Mouse (Mus musculus) midbrain, embryonic 12.5 days (tissue): ENCODE measurements around the gene Spock1. TPM values are rescaled to one million over a fixed set of nuclear protein-coding genes. Genes with fewer than 3 reads are reported as not detected.

Source experiments
- ATAC-seq: fragments of 200-750 bp; cut with Nextera tagmentation; 2 replicates; pipeline ENCODE4 v1.8.0; 2017; ENCODE audit warnings: low read depth, moderate TSS enrichment, moderate library complexity; ENCODE audit not compliant: low FRiP score
- H3K27ac ChIP-seq: fragments of 300-500 bp; sonication (generic); replicated peaks from 2 replicates; pipeline ENCODE4 v1.5.1; 2016; ENCODE audit warnings: mild to moderate bottlenecking
- H3K27me3 ChIP-seq: fragments of 300-500 bp; sonication (generic); 2 replicates; pipeline ENCODE4 v1.6.1; 2016; ENCODE audit warnings: mild to moderate bottlenecking
- H3K36me3 ChIP-seq: fragments of 300-500 bp; sonication (generic); 2 replicates; pipeline ENCODE4 v1.6.1; 2016
- H3K4me1 ChIP-seq: fragments of 300-500 bp; sonication (generic); 2 replicates; pipeline ENCODE4 v1.6.1; 2016
- H3K4me2 ChIP-seq: fragments of 300-500 bp; sonication (generic); replicated peaks from 2 replicates; pipeline ENCODE4 v1.6.1; 2016; ENCODE audit warnings: mild to moderate bottlenecking, moderate library complexity
- H3K4me3 ChIP-seq: fragments of 300-500 bp; sonication (generic); 2 replicates; pipeline ENCODE4 v1.5.1; 2016; ENCODE audit warnings: mild to moderate bottlenecking
- H3K9ac ChIP-seq: fragments of 300-500 bp; sonication (generic); replicated peaks from 2 replicates; pipeline ENCODE4 v1.6.1; 2016; ENCODE audit warnings: mild to moderate bottlenecking, moderate library complexity
- H3K9me3 ChIP-seq: fragments of 300-500 bp; sonication (generic); 2 replicates; pipeline ENCODE4 v1.6.1; 2016; ENCODE audit warnings: mild to moderate bottlenecking
- WGBS: fragments of 180-500 bp; shearing (Covaris S2); methylation state at CpG from one replicate; pipeline ENCODE4 v1.1.7; 2016; 5-methylcytosine and 5-hydroxymethylcytosine counted together
- polyA plus RNA-seq: library from polyadenylated mRNA; unstranded; fragments of >200 nt; fragmentation: Nextera tagmentation; extraction: Ambion mirVana; gene quantifications from 2 replicates; pipeline ENCODE4 v1.2.1, GENCODE M21; 2016

Spock1 gene
- 22.4 and 28.1 TPM in 2 replicates for polyA plus RNA-seq

- H3K27me3 ChIP-seq: peaks cover 30% of the 10 kb centered on the region
- peak; percentile 80 for ATAC-seq
- peaks cover 7% of the 10 kb centered on the region for H3K4me1 ChIP-seq
- 1% methylated on average over 32 of the region's 32 CpGs for WGBS
- peak within 1 kb of the TSS; percentile 76 for H3K9ac ChIP-seq
- no peaks in the 10 kb centered on the region for H3K36me3 ChIP-seq
- H3K9me3 ChIP-seq: no peaks in the 10 kb centered on the region
- peak within 1 kb of the TSS; percentile 35; the same call in 1 of the 2 replicates for H3K27ac ChIP-seq
- peak within 1 kb of the TSS; percentile 57 for H3K4me3 ChIP-seq
- peak within 1 kb of the TSS; percentile 86 for H3K4me2 ChIP-seq
Observed at GRCm38 (mm10) chr13:57908266-57908582, at the start of gene Spock1. Spock1 (minus strand) TSS chr13:57908332.

- Histone ChIP-seq H3K9me3 (no peaks in the 10 kb centered on the region), H3K9ac (no peak overlapping the region), H3K27ac (no peak overlapping the region), H3K4me3 (no peak overlapping the region), H3K36me3 (no peaks in the 10 kb centered on the region), H3K4me2 (no peak overlapping the region), H3K4me1 (no peaks in the 10 kb centered on the region), H3K27me3 (no peaks in the 10 kb centered on the region)
- ATAC-seq: no peak
- 95% methylated on average over 12 of the region's 12 CpGs for WGBS
Observed at GRCm38 (mm10) chr13:57950091-57950490, 42.0 kb upstream of the Spock1 start.

- no peak for ATAC-seq
- Histone ChIP-seq H3K27me3 (no peaks in the 10 kb centered on the region), H3K4me3 (no peak overlapping the region), H3K9ac (no peak overlapping the region), H3K4me2 (no peak overlapping the region), H3K9me3 (no peaks in the 10 kb centered on the region), H3K36me3 (no peaks in the 10 kb centered on the region), H3K4me1 (no peaks in the 10 kb centered on the region), H3K27ac (no peak overlapping the region)
- WGBS: 93% methylated on average over 4 of the region's 4 CpGs
Observed at GRCm38 (mm10) chr13:57949513-57949912, 41.4 kb upstream of the Spock1 start.

- Histone ChIP-seq H3K4me1 (no peaks in the 10 kb centered on the region), H3K9ac (no peak overlapping the region), H3K27me3 (no peaks in the 10 kb centered on the region), H3K4me2 (no peak overlapping the region), H3K4me3 (no peak overlapping the region), H3K27ac (no peak overlapping the region), H3K9me3 (no peaks in the 10 kb centered on the region), H3K36me3 (no peaks in the 10 kb centered on the region)
- 85% methylated on average over 11 of the region's 11 CpGs for WGBS
- ATAC-seq: no peak
Observed at GRCm38 (mm10) chr13:57945197-57945596, 37.1 kb upstream of the Spock1 start.

GRCm38 (mm10) chr13:57944434-57944833 is 36.3 kb upstream of the Spock1 start:
- no peaks in the 10 kb centered on the region for H3K27me3 ChIP-seq
- no peaks in the 10 kb centered on the region for H3K36me3 ChIP-seq
- no peak overlapping the region for H3K27ac ChIP-seq
- peaks cover 2% of the 10 kb centered on the region; the same call in 1 of the 2 replicates for H3K4me1 ChIP-seq
- H3K9me3 ChIP-seq: no peaks in the 10 kb centered on the region
- H3K4me3 ChIP-seq: no peak overlapping the region
- H3K9ac ChIP-seq: no peak overlapping the region
- no peak for ATAC-seq
- no peak overlapping the region for H3K4me2 ChIP-seq
- WGBS: 85% methylated on average over 5 of the region's 5 CpGs

- H3K4me3 ChIP-seq: no peak overlapping the region
- no peak overlapping the region for H3K27ac ChIP-seq
- H3K27me3 ChIP-seq: no peaks in the 10 kb centered on the region
- no peaks in the 10 kb centered on the region for H3K9me3 ChIP-seq
- no peak overlapping the region for H3K9ac ChIP-seq
- H3K4me1 ChIP-seq: peaks cover 4% of the 10 kb centered on the region; the same call in 1 of the 2 replicates
- H3K36me3 ChIP-seq: no peaks in the 10 kb centered on the region
- no peak overlapping the region for H3K4me2 ChIP-seq
- ATAC-seq: no peak
Observed at GRCm38 (mm10) chr13:57943900-57944299, 35.8 kb upstream of the Spock1 start.

GRCm38 (mm10) chr13:57937463-57938229 is 29.5 kb upstream of the Spock1 start:
- 81% methylated on average over 4 of the region's 4 CpGs for whole genome bisulfite sequencing
- Histone ChIP-seq H3K9me3 (no peaks in the 10 kb centered on the region), H3K36me3 (no peaks in the 10 kb centered on the region), H3K4me1 (peaks cover 15% of the 10 kb centered on the region), H3K4me3 (no peak overlapping the region), H3K27me3 (no peaks in the 10 kb centered on the region), H3K4me2 (no peak overlapping the region), H3K27ac (no peak overlapping the region), H3K9ac (no peak overlapping the region)
- no peak for ATAC-seq

- Histone ChIP-seq H3K9me3 (no peaks in the 10 kb centered on the region), H3K4me1 (peaks cover 15% of the 10 kb centered on the region), H3K4me2 (no peak overlapping the region), H3K36me3 (no peaks in the 10 kb centered on the region), H3K27ac (no peak overlapping the region), H3K27me3 (no peaks in the 10 kb centered on the region), H3K4me3 (no peak overlapping the region), H3K9ac (no peak overlapping the region)
- no peak for ATAC-seq
- WGBS: 96% methylated on average over 9 of the region's 9 CpGs
Observed at GRCm38 (mm10) chr13:57931998-57932397, 23.9 kb upstream of the Spock1 start.

GRCm38 (mm10) chr13:57931376-57931775 is 23.2 kb upstream of the Spock1 start:
- Histone ChIP-seq H3K9ac (no peak overlapping the region), H3K4me1 (peaks cover 15% of the 10 kb centered on the region), H3K4me3 (no peak overlapping the region), H3K9me3 (no peaks in the 10 kb centered on the region), H3K4me2 (no peak overlapping the region), H3K27ac (no peak overlapping the region), H3K27me3 (no peaks in the 10 kb centered on the region), H3K36me3 (no peaks in the 10 kb centered on the region)
- no peak for ATAC-seq
- 51% methylated on average over 3 of the region's 3 CpGs for WGBS

GRCm38 (mm10) chr13:57930720-57931119 is 22.6 kb upstream of the Spock1 start:
- WGBS: 26% methylated on average over 5 of the region's 5 CpGs
- no peaks in the 10 kb centered on the region for H3K36me3 ChIP-seq
- 0 out of 2 replicates have a peak overlapping the region, but pooled peaks have one; percentile 35 for H3K27ac ChIP-seq
- H3K9me3 ChIP-seq: no peaks in the 10 kb centered on the region
- no peak overlapping the region for H3K4me2 ChIP-seq
- no peak for ATAC-seq
- H3K4me1 ChIP-seq: peaks cover 15% of the 10 kb centered on the region
- no peak overlapping the region for H3K9ac ChIP-seq
- H3K4me3 ChIP-seq: no peak overlapping the region
- no peaks in the 10 kb centered on the region for H3K27me3 ChIP-seq

GRCm38 (mm10) chr13:57930283-57930682 is 22.2 kb upstream of the Spock1 start:
- 0 out of 2 replicates have a peak overlapping the region, but pooled peaks have one; percentile 35 for H3K27ac ChIP-seq
- no peak for ATAC-seq
- no peaks in the 10 kb centered on the region for H3K9me3 ChIP-seq
- no peak overlapping the region for H3K9ac ChIP-seq
- WGBS: 27% methylated on average over 2 of the region's 2 CpGs
- no peaks in the 10 kb centered on the region for H3K27me3 ChIP-seq
- H3K4me2 ChIP-seq: no peak overlapping the region
- H3K4me1 ChIP-seq: peaks cover 15% of the 10 kb centered on the region
- H3K36me3 ChIP-seq: no peaks in the 10 kb centered on the region
- H3K4me3 ChIP-seq: no peak overlapping the region

GRCm38 (mm10) chr13:57919947-57920346 is 11.8 kb upstream of the Spock1 start:
- Histone ChIP-seq H3K4me2 (no peak overlapping the region), H3K36me3 (no peaks in the 10 kb centered on the region), H3K27me3 (no peaks in the 10 kb centered on the region), H3K9me3 (0 out of 2 replicates have a peak, but pooled peaks cover 3% of the 10 kb centered on the region), H3K4me1 (no peaks in the 10 kb centered on the region; the same call in 1 of the 2 replicates), H3K4me3 (no peak overlapping the region), H3K9ac (no peak overlapping the region), H3K27ac (no peak overlapping the region)
- ATAC-seq: no peak
- 83% methylated on average over 4 of the region's 4 CpGs for WGBS
